Mouse (Mus musculus): ENCODE measurements around the gene Dock3.

DNA sequence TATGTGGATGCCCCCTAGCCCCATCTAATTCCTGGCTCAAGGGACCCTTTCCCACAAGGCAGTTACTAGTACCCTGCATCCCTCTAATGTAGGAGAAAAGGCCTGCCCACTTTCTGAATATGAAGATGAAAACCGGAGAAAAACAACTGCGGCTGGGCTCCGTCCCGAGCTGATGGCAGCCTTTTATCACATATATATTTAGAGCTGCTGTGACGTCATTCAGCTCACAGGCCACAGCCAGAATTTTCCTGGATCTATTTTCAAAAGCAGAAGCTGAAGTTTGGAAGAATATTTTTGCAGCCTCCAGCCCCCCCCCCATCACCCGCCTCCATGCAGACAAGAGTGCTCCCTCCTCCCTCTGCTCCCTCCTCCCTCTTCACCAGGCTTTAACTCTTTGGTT is 27.9 kb upstream of the Dock3 start:
- TF ChIP-seq CTCF (IDR thresholded peaks at IDR 0.05; ENCODE audit: low read depth) = no peak
- TF ChIP-seq EP300 (optimal IDR thresholded peaks at IDR 0.05) = no peak
